Mouse (Mus musculus): ENCODE measurements around the gene Twist2. TPM values are rescaled to one million over a fixed set of nuclear protein-coding genes. Genes with fewer than 3 reads are reported as not detected.

Gene Twist2
- polyA plus RNA-seq, 1 experiment: 2.1 TPM

DNA sequence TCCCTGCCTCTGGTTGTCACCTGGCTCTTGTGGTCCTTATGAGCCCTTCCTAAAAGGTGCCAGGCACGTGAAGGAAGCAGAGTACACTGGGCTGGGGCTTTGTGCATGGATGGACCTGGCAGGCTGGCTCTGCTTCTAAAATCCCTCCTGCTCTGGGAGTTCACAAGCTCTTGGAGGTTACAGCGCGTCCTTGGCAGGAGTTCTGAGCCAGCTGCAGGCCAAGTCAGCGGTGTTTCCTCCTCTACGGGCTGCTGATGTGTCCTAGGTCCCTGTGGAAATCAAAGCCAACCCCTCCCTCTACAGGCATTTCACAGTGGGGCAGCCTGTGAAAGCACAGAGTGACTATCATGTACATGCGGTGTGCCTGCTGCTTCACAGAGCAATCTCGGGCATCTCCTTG, 20.1 kb upstream of the Twist2 start:
- TF ChIP-seq CTCF (IDR thresholded peaks at IDR 0.05; ENCODE audit: borderline replicate concordance, control insufficient read depth, extremely low read depth, insufficient read depth, low read length, poor library complexity) (no peak), POLR2A (IDR thresholded peaks at IDR 0.05; ENCODE audit: control insufficient read depth, extremely low read depth, insufficient read depth, low read length, poor library complexity) (no peak)
- WGBS: 82% methylated on average over 7 of the region's 7 CpGs
- Histone ChIP-seq H3K27me3 (ENCODE audit: control insufficient read depth, insufficient read depth, low read length) (no peaks in the 10 kb centered on the region), H3K4me3 (ENCODE audit: control insufficient read depth, insufficient read depth, low read length) (no peak overlapping the region), H3K36me3 (ENCODE audit: control insufficient read depth, insufficient read depth, low read length) (no peaks in the 10 kb centered on the region), H3K4me1 (replicated peaks; ENCODE audit: control insufficient read depth, insufficient read depth, low read length) (no peaks in the 10 kb centered on the region), H3K27ac (ENCODE audit: control insufficient read depth, insufficient read depth, low read length) (no peak overlapping the region)
- no peak for DNase-seq

DNA sequence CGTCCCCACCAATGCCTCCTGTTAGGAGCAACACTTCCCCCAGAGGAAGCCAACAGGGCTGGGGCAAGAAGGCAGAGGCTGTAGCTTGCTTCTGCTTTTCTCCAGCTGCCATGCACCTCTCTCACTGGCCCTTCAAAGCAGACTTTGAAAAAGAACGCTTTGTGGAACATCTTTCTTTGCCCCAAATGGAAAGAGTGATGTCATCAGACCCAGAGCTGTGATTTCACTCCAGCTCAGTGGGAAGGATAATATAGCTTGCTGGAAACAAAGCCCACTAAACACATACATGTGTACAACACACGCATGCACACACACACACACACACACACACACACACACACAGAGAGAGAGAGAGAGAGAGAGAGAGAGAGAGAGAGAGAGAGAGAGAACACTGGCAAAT, 17.1 kb upstream of the Twist2 start:
- TF ChIP-seq CTCF (IDR thresholded peaks at IDR 0.05; ENCODE audit: borderline replicate concordance, control insufficient read depth, extremely low read depth, insufficient read depth, low read length, poor library complexity) (no peak), POLR2A (IDR thresholded peaks at IDR 0.05; ENCODE audit: control insufficient read depth, extremely low read depth, insufficient read depth, low read length, poor library complexity) (no peak)
- 50% methylated on average over 3 of the region's 3 CpGs for WGBS
- no peaks in the 10 kb centered on the region for H3K36me3 ChIP-seq (ENCODE audit: control insufficient read depth, insufficient read depth, low read length)
- no peak overlapping the region for H3K27ac ChIP-seq (ENCODE audit: control insufficient read depth, insufficient read depth, low read length)
- H3K27me3 ChIP-seq (ENCODE audit: control insufficient read depth, insufficient read depth, low read length): no peaks in the 10 kb centered on the region
- no peaks in the 10 kb centered on the region for H3K4me1 ChIP-seq (replicated peaks; ENCODE audit: control insufficient read depth, insufficient read depth, low read length)
- no peak for DNase-seq
- H3K4me3 ChIP-seq (ENCODE audit: control insufficient read depth, insufficient read depth, low read length): no peak overlapping the region

DNA sequence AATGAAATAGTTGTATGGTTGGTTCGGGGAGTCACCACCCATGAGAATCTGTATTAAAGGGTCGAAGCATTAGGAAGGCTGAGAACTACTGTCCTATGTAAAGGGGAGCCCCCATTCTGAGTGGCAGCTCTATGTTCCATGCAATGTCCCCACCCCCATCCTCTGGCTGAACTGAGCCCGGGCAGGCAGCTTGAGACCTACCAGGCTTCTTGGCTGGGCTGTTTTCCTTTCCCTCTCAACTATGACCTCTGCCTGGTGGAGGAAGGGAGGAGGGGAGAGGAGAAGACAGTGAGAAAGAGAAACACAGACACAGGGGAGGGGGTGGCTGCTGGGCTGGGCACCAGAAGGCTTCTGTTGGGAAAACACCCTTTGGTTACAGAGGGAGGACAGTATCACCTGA, 1.9 kb upstream of the Twist2 start:
- WGBS: 73% methylated on average over 3 of the region's 3 CpGs
- H3K27me3 ChIP-seq (ENCODE audit: control insufficient read depth, insufficient read depth, low read length): no peaks in the 10 kb centered on the region; the same call in 1 of the 2 replicates
- no peaks in the 10 kb centered on the region for H3K36me3 ChIP-seq (ENCODE audit: control insufficient read depth, insufficient read depth, low read length)
- no peak for DNase-seq
- no peak overlapping the region for H3K27ac ChIP-seq (ENCODE audit: control insufficient read depth, insufficient read depth, low read length)
- TF ChIP-seq CTCF (IDR thresholded peaks at IDR 0.05; ENCODE audit: borderline replicate concordance, control insufficient read depth, extremely low read depth, insufficient read depth, low read length, poor library complexity): no peak
- no peak for TF ChIP-seq POLR2A (IDR thresholded peaks at IDR 0.05; ENCODE audit: control insufficient read depth, extremely low read depth, insufficient read depth, low read length, poor library complexity)
- H3K4me1 ChIP-seq (replicated peaks; ENCODE audit: control insufficient read depth, insufficient read depth, low read length): no peaks in the 10 kb centered on the region
- no peak overlapping the region for H3K4me3 ChIP-seq (ENCODE audit: control insufficient read depth, insufficient read depth, low read length)

DNA sequence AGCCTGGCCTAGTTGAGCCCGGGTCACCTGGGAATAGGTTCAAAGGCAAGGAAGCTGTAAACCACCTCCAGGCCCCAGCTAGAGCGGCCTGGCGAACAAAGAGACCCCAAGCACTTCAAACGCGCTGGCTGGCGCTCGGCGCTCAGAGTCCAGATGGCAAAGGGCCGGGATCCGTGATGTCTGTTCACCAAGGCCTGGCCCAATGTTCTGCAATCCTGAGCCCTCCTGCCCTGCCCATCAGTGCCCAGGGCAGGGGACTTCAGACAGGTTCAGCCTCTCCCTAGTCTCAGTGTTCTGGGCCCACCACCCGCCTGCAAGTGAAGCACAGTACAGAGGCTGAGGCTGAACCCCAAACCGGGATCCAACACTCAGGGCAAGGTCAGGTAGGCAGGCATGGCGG, 913 bp upstream of the Twist2 start:
- H3K27ac ChIP-seq (ENCODE audit: control insufficient read depth, insufficient read depth, low read length): no peak overlapping the region
- H3K4me3 ChIP-seq (ENCODE audit: control insufficient read depth, insufficient read depth, low read length): no peak overlapping the region
- H3K4me1 ChIP-seq (replicated peaks; ENCODE audit: control insufficient read depth, insufficient read depth, low read length): no peaks in the 10 kb centered on the region
- no peak for DNase-seq
- TF ChIP-seq CTCF (IDR thresholded peaks at IDR 0.05; ENCODE audit: borderline replicate concordance, control insufficient read depth, extremely low read depth, insufficient read depth, low read length, poor library complexity) (no peak), POLR2A (IDR thresholded peaks at IDR 0.05; ENCODE audit: control insufficient read depth, extremely low read depth, insufficient read depth, low read length, poor library complexity) (no peak)
- 34% methylated on average over 13 of the region's 13 CpGs for WGBS
- no peaks in the 10 kb centered on the region for H3K36me3 ChIP-seq (ENCODE audit: control insufficient read depth, insufficient read depth, low read length)
- H3K27me3 ChIP-seq (ENCODE audit: control insufficient read depth, insufficient read depth, low read length): no peaks in the 10 kb centered on the region; the same call in 1 of the 2 replicates

DNA sequence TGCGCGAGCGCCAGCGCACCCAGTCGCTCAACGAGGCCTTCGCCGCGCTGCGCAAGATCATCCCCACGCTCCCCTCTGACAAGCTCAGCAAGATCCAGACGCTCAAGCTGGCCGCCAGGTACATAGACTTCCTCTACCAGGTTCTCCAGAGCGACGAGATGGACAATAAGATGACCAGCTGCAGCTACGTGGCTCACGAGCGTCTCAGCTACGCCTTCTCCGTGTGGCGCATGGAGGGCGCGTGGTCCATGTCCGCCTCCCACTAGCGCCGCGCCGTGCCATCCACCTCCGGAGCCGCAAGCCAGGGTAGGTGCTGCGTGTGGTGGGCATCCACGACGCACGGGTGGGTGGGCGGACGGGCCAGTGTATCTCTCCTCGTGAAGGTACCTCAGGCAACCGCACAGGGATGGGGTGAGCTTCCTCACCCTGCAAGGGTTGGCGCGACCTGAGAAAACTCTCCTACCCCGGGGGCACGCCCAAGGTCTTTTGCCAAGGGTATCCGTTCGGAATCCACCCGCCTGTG, 644 bp downstream of the Twist2 start:
- 11% methylated on average over 45 of the region's 45 CpGs for WGBS
- no peaks in the 10 kb centered on the region for H3K4me1 ChIP-seq (replicated peaks; ENCODE audit: control insufficient read depth, insufficient read depth, low read length)
- DNase-seq: no peak
- H3K4me3 ChIP-seq (ENCODE audit: control insufficient read depth, insufficient read depth, low read length): no peak overlapping the region
- no peaks in the 10 kb centered on the region for H3K36me3 ChIP-seq (ENCODE audit: control insufficient read depth, insufficient read depth, low read length)
- no peak for TF ChIP-seq CTCF (IDR thresholded peaks at IDR 0.05; ENCODE audit: borderline replicate concordance, control insufficient read depth, extremely low read depth, insufficient read depth, low read length, poor library complexity)
- no peak for TF ChIP-seq POLR2A (IDR thresholded peaks at IDR 0.05; ENCODE audit: control insufficient read depth, extremely low read depth, insufficient read depth, low read length, poor library complexity)
- no peaks in the 10 kb centered on the region; the same call in 1 of the 2 replicates for H3K27me3 ChIP-seq (ENCODE audit: control insufficient read depth, insufficient read depth, low read length)
- no peak overlapping the region for H3K27ac ChIP-seq (ENCODE audit: control insufficient read depth, insufficient read depth, low read length)

DNA sequence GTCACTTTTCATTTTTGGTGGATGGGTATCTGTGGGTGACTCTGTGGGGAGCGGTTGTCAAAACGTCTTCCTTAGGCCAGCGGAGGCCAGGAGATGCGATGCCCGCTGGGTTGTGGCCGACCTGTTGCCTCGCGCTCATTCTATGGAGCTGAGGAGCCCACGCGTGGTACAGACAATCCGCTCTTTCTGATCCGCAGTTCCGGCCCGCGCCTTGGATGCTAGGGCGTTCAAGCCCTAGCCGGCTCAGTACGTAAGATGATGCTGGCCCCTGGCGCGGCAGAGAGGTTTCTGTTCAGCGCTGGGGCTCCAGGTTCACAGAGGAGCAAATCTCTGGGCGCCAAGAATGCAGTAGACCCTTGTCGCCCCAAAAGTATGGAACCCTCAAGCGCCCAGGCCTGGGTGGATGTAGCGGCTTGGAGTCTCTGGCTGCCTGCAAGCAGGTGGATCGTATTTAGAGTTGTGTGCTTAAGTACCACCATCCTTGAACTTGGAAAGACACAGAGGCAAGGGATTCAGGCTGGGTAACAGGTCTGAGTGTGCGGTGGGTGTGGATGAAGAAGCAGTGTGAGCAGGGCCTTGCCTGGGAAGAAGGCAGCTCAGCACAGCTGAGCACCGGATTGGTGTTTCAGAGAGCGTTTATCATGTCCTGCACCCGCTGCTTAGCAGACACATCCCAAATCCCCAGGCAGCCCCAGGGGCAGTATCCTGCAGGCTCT, 1.3 kb downstream of the Twist2 start:
- H3K27ac ChIP-seq (ENCODE audit: control insufficient read depth, insufficient read depth, low read length): no peak overlapping the region
- TF ChIP-seq CTCF (IDR thresholded peaks at IDR 0.05; ENCODE audit: borderline replicate concordance, control insufficient read depth, extremely low read depth, insufficient read depth, low read length, poor library complexity) (no peak), POLR2A (IDR thresholded peaks at IDR 0.05; ENCODE audit: control insufficient read depth, extremely low read depth, insufficient read depth, low read length, poor library complexity) (no peak)
- no peak for DNase-seq
- H3K4me1 ChIP-seq (replicated peaks; ENCODE audit: control insufficient read depth, insufficient read depth, low read length): no peaks in the 10 kb centered on the region
- WGBS: 20% methylated on average over 30 of the region's 30 CpGs
- no peaks in the 10 kb centered on the region for H3K36me3 ChIP-seq (ENCODE audit: control insufficient read depth, insufficient read depth, low read length)
- H3K27me3 ChIP-seq (ENCODE audit: control insufficient read depth, insufficient read depth, low read length): no peaks in the 10 kb centered on the region; the same call in 1 of the 2 replicates
- H3K4me3 ChIP-seq (ENCODE audit: control insufficient read depth, insufficient read depth, low read length): no peak overlapping the region
